Mouse (Mus musculus) CD4-positive, CD25-positive, alpha-beta regulatory T cell, adult 4 months (primary cell): ENCODE data around the gene Lyrm7. TPM values are rescaled to one million over a fixed set of nuclear protein-coding genes. Genes with fewer than 3 reads are reported as not detected.
"Not testable (repeated sequence)": the region's sequence is repeated elsewhere in the genome, so short reads cannot be mapped to it uniquely, and the experiment has no call there.

Experiments
- ATAC-seq: one replicate; pipeline ENCODE4 v1.8.0; 2017
- polyA plus RNA-seq, 2 experiments: library from polyadenylated mRNA; unstranded; fragments of 100-300 nt; shearing (Covaris generic); gene quantifications; one replicate each; pipeline ENCODE4 v1.2.1; 2017

Lyrm7 gene
- polyA plus RNA-seq, 2 experiments from 2014 or later = 3.4 to 8.4 TPM

DNA sequence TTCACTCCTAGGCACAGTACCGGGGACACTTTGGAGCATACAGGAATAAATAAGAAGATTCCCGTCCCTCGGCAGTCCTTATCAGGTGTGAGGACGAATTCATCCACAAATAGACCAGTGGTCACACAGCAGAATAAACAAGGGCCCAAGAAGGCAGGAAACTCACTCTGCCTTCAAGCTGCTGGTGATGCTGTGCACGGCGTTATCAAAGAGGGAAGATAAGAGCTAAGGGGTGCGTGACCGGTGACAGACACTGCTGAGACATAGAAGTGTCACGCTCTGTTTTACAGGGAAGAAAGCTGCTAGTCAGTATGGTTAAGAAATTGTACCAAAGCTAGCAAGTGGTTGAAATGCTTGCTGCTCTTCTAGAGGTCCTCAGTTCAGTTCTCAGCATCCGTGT lies 19.2 kb upstream of the Lyrm7 start:
- ATAC-seq = no peak

- peak; percentile 92 for ATAC-seq
These were observed 18.7 kb upstream of the Lyrm7 start for GRCm38 (mm10) chr11:54879434-54879833.

GRCm38 (mm10) chr11:54878893-54879292 lies 18.2 kb upstream of the Lyrm7 start:
- no peak for ATAC-seq

DNA sequence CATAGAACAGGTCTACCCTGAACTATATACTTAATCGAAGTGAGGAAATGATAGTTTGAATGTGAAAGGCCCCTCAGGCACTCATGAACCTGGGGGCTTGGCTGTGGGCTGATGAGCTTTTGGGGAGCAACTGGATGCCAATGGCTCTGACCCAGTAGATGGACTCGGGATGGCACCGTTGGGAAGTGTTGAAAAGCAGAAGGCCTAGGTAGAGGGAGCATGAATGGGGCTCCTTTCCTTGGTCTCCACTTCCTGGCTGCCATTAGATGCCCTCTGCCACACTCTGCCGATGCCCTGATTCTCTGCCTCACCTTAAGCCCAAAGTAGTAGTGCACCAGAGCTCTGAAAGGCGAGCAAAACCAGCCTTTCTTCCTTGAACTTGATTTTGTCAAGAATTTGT lies 15.3 kb upstream of the Lyrm7 start:
- ATAC-seq = no peak

- no peak for ATAC-seq
These were observed 11.3 kb upstream of the Lyrm7 start for GRCm38 (mm10) chr11:54871831-54872537.

GRCm38 (mm10) chr11:54869318-54869717 lies 8.6 kb upstream of the Lyrm7 start:
- no peak for ATAC-seq

GRCm38 (mm10) chr11:54868445-54868844 lies 7.7 kb upstream of the Lyrm7 start:
- ATAC-seq = no peak

GRCm38 (mm10) chr11:54867903-54868434 lies 7.3 kb upstream of the Lyrm7 start:
- no peak for ATAC-seq

DNA sequence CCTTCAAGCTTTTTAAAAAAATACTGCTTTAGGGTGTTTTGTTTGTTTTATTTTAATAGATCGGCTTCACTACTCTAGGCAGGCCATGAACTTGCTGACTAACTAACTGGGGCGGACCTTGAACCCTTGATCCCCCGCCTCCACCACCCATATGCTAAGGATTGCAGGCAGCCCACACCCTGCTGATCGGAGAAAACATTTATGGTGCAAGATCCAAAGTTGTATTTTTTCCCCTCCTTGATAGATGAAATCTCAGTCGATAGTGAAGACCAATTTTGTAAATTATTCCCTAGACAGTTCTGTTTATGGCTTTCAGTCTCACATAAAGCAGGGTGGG lies 6.3 kb upstream of the Lyrm7 start:
- ATAC-seq = no peak

DNA sequence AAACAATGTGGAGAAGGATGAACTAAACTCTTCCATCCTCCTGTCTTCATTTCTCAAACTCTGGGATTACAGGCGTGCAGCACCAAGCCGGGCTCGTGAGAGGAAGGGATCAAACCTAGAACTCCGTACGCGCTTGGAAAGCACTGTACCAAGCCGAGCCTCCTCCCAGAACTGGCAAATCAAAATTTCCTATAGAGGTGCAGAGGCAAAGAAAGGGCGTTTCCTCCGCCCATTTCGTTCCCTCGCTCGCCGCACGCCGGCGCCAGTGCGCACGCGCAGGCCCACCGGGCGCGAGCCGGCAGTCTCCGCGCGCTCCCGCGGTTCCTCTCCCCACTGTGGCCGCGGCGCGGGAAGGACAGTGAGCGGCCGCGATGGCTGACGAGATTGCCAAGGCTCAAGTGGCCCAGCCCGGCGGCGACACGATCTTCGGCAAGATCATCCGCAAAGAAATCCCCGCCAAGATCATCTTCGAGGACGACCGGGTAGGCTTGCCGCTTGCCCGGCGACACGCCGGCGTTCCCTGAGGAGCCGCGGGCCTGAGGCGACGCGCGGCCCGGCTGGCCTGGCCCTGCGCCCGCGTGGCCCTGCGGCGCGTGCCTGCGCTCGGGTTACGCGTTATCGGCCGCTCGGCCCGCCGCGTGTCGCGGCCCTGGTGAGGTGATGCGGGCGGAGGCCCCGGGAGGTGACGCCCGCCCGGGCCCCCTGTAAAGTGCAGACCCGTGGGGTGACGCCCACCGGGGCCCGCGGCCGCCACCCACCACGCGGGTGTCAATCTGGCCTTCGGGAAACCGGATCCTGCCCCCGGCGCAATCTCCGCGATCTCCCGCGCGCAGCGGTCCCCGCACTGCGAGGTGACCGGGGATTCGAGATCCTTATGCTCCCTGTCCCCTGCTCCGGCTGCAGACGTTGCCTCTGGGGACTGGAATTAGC lies 5.7 kb upstream of the Lyrm7 start, which contains the start of gene Hint1:
Hint1 (plus strand) TSS at position 265 of the 930 bp plus-strand sequence.
- ATAC-seq = peak; percentile 84

- no peak for ATAC-seq
These were observed 4.8 kb upstream of the Lyrm7 start for GRCm38 (mm10) chr11:54865330-54866085.

- ATAC-seq = no peak
These were observed 2.2 kb upstream of the Lyrm7 start for GRCm38 (mm10) chr11:54862621-54863520.

DNA sequence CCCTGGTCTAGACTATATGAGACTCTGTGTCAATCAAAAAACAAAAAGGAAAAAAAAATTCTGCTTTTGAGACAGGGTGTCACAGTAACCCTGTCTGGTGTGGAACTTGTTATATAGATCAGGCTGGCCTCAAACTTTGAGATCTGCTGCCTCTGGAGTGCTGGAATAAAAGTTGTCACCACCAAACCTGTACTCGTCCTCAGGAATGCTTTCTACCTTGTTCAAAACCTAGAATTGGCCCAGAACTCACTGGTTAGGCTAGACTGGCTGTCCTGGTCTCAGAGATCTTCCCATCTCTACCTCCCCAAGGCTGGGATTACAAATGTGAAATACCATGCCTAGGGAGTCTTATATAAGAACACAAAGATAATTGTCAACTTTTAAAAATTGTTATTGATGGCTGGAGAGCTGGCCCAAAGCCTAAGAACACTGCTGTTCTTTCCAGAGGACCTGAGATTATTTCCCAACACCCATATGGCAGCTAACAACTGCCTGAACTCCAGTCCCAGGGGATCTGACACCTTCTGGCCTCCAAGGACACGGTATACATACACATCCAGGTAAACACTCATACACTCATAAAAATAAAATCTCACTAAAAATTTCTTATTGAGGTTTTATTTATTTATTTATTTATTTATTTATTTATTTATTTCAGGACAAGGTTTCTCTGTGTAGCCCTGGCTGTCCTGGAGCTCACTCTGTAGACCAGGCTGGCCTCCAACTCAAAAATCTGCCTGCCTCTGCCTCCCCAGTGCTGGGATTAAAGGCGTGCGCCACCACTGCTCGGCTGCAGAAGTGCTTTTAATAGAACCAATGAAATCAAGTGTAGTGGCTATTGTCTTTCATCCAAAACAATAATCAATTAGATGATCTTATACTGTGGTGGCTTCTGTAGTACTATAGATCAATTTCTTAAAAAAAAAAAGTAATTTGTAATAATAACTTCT lies 1.0 kb upstream of the Lyrm7 start:
- no peak for ATAC-seq

DNA sequence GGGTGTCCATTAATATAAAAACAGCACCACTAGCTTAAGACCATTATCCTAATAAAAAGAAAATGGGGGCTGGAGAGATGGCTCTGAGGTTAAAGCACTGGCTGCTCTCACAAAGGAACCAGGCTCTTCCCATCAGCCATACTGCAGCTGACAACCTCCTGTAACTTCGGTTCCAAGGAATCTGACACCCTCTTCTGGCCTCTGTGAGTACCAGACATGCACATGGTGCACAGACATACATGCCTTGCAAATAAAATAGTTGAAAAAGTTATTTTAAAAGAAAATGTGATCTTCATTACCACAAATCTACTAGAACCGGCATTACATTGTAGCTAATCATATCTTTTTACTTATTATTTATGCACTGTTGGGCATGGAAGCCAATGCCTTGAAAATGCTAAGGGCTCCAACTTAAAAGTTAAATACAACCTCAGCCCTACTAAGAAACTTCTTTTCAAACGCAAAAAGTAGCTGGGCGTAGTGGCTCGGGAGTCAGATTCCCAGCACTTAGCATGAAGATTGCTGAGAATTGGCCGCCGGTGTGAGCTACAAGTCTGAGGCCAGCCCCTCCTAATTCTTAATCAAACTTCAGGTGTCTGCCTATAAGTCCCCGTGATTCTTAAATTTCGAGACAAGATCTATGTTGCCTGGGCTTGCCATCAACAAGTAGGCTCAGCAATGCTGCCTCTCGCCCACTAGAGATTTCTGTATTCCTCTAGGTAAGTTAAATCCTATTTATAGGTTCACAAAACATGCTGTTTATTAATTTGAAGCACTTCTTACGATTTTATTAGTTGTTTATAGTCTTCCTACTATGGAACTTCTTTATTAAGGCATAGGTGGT lies 1.2 kb downstream of the Lyrm7 start:
- no peak for ATAC-seq

DNA sequence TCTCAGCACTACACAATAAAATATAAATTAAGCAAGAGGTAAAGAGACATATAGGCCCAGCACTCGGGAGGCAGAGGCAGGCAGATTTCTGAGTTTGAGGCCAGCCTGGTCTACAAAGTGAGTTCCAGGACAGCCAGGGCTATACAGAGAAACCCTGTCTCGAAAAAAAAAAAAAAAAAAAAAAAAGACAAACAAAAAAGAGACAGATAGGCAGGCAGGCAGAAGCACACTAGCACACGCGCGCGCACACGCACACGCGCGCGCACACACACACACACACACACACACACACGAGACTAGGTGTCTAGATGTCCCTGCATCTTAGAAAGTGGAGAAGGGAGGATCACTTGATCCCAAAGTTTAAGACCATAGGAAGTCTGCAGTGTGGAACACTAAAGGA lies 1.8 kb downstream of the Lyrm7 start:
- ATAC-seq = not testable (repeated sequence)

DNA sequence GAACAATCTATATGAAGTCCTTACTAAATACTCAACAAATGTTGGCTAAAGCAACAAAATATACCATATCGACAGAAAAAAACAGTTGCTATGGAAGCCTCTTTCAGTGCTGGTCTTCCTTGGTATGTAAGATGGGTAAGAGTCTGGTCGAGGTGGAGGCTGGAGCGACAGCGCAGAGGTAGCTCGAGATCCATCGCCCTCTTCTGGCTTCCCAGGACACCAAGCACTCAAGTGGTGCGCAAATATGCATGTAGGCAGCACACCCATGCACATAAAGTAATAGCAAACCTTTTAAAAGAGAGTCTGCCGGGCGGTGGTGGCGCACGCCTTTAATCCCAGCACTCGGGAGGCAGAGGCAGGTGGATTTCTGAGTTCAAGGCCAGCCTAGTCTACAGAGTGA lies 9.1 kb downstream of the Lyrm7 start:
- no peak for ATAC-seq

GRCm38 (mm10) chr11:54849961-54850758 lies 10.6 kb downstream of the Lyrm7 start:
- peak; percentile 89 for ATAC-seq
